Mouse (Mus musculus): ENCODE measurements around the gene Prss8. TPM values are rescaled to one million over a fixed set of nuclear protein-coding genes. Genes with fewer than 3 reads are reported as not detected.

Prss8 gene
- 5.8 and 6.4 TPM in 2 replicates for polyA plus RNA-seq (2015; fragmentation: Nextera tagmentation; extraction: Ambion mirVana)

GRCm38 (mm10) chr7:127929923-127930322, at the start of gene Prss8:
Prss8 (minus strand) TSS chr7:127930104.
- peak within 1 kb of the TSS; percentile 46 for H3K4me3 ChIP-seq (replicated peaks)
- no peak within 1 kb of the TSS for H3K27ac ChIP-seq
- 25% methylated on average over 6 of the region's 6 CpGs for WGBS (ENCODE audit: insufficient replicate concordance)
- no peaks in the 10 kb centered on the region for H3K9me3 ChIP-seq (replicated peaks)
- peak within 1 kb of the TSS; percentile 55 for H3K4me2 ChIP-seq
- H3K4me1 ChIP-seq (replicated peaks), result peaks cover 58% of the 10 kb centered on the region
- no peaks in the 10 kb centered on the region; the same call in 1 of the 2 replicates for H3K27me3 ChIP-seq
- peak within 1 kb of the TSS; percentile 66 for H3K9ac ChIP-seq
- DNase-seq (no peak), ATAC-seq (ENCODE audit: low read depth) (no peak; the same call in 1 of the 2 replicates)
- H3K36me3 ChIP-seq, result peaks cover 21% of the 10 kb centered on the region

- Histone ChIP-seq H3K27me3 (no peaks in the 10 kb centered on the region), H3K27ac (no peak overlapping the region), H3K9ac (no peak overlapping the region), H3K4me2 (no peak overlapping the region), H3K9me3 (replicated peaks) (no peaks in the 10 kb centered on the region), H3K4me3 (replicated peaks) (no peak overlapping the region), H3K4me1 (replicated peaks) (no peaks in the 10 kb centered on the region; the same call in 1 of the 2 replicates), H3K36me3 (peaks cover 98% of the 10 kb centered on the region)
- ATAC-seq (ENCODE audit: low read depth), result no peak
- DNase-seq, result no peak
- WGBS (ENCODE audit: insufficient replicate concordance), result 95% methylated on average over 2 of the region's 2 CpGs
Observed at GRCm38 (mm10) chr7:127978856-127979255, 49.0 kb upstream of the Prss8 start.

GRCm38 (mm10) chr7:127974413-127974930, 44.6 kb upstream of the Prss8 start:
- Histone ChIP-seq H3K4me1 (replicated peaks) (peaks cover 20% of the 10 kb centered on the region), H3K9ac (no peak overlapping the region), H3K4me3 (replicated peaks) (no peak overlapping the region), H3K9me3 (replicated peaks) (no peaks in the 10 kb centered on the region), H3K27me3 (no peaks in the 10 kb centered on the region), H3K4me2 (no peak overlapping the region), H3K27ac (no peak overlapping the region), H3K36me3 (peaks cover 98% of the 10 kb centered on the region)
- WGBS (ENCODE audit: insufficient replicate concordance), result 88% methylated on average over 2 of the region's 2 CpGs
- ATAC-seq (ENCODE audit: low read depth) (no peak), DNase-seq (no peak)

- peaks cover 45% of the 10 kb centered on the region for H3K4me1 ChIP-seq (replicated peaks)
- WGBS (ENCODE audit: insufficient replicate concordance), result under 1% methylated on average over 41 of the region's 42 CpGs
- no peaks in the 10 kb centered on the region for H3K27me3 ChIP-seq
- H3K9ac ChIP-seq, result peak overlapping the region; percentile 89
- H3K4me2 ChIP-seq, result peak overlapping the region; percentile 87
- peak; percentile 57 for ATAC-seq (ENCODE audit: low read depth)
- peak; percentile 64 for DNase-seq
- H3K36me3 ChIP-seq, result peaks cover 43% of the 10 kb centered on the region
- H3K27ac ChIP-seq, result peak overlapping the region; percentile 93
- no peaks in the 10 kb centered on the region for H3K9me3 ChIP-seq (replicated peaks)
- H3K4me3 ChIP-seq (replicated peaks), result peak overlapping the region; percentile 88
Observed at GRCm38 (mm10) chr7:127967922-127968828, 38.3 kb upstream of the Prss8 start.

DNA sequence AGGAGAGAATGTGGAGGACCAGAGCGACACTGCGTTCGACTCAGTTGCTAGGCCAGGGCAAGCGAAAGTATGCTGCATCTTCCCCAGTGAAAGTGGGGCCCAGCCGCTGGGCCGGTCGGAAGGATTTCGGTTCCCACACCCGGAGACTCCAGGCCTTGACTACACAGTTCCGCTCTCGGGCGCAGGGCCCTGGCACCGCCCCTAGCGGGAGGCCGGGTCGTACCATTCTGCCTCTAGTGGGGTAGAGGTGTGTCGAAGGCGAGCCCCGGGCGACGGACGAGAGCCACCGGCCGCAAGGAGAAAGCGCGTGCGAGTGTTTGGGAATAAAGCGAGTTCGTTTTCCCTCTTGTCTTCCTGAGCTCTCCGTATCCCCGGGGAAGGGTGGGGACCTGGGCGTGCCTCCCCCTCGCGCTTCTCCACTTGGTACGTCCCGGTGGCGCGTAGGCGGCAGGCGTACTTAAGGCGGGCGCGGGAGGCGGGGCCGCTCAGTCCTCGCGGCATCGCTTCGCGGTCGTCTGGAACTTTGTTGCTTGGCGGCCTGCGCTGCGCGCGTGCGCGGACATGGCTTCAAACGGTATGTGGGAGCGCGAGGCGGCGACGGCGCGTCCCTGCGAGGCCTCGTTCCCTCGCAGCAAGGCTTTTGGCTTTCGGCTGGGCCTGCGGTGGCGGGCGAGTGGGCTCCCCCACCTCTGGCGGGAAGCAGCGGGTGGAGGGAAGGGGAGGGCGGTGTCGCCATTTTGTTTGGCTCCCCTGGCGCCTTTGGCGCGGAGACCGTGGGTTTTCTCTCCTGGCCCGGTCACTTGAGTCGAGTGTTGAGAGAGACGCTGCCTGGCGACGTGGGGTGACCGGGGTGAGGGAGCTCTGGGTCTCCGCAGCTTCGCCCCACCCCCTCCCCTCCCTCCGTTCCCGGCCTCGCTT, 37.4 kb upstream of the Prss8 start, which contains the start of gene Fus:
Fus (plus strand) TSS at position 454 of the 918 bp plus-strand sequence.
- Histone ChIP-seq H3K9me3 (replicated peaks) (no peaks in the 10 kb centered on the region), H3K9ac (peak within 1 kb of the TSS; percentile 89), H3K4me2 (peak within 1 kb of the TSS; percentile 87), H3K4me3 (replicated peaks) (peak within 1 kb of the TSS; percentile 88), H3K36me3 (peaks cover 34% of the 10 kb centered on the region), H3K4me1 (replicated peaks) (peaks cover 38% of the 10 kb centered on the region), H3K27ac (peak within 1 kb of the TSS; percentile 93), H3K27me3 (no peaks in the 10 kb centered on the region)
- under 1% methylated on average over 86 of the region's 92 CpGs for WGBS (ENCODE audit: insufficient replicate concordance)
- DNase-seq, result peak; percentile 90
- ATAC-seq (ENCODE audit: low read depth), result peak; percentile 91

- peak overlapping the region; percentile 87 for H3K4me2 ChIP-seq
- 22% methylated on average over 10 of the region's 10 CpGs for WGBS (ENCODE audit: insufficient replicate concordance)
- peak overlapping the region; percentile 93 for H3K27ac ChIP-seq
- no peaks in the 10 kb centered on the region for H3K9me3 ChIP-seq (replicated peaks)
- ATAC-seq (ENCODE audit: low read depth) (no peak), DNase-seq (no peak)
- H3K27me3 ChIP-seq, result no peaks in the 10 kb centered on the region
- H3K4me3 ChIP-seq (replicated peaks), result peak overlapping the region; percentile 88
- H3K4me1 ChIP-seq (replicated peaks), result peaks cover 38% of the 10 kb centered on the region
- peaks cover 26% of the 10 kb centered on the region for H3K36me3 ChIP-seq
- H3K9ac ChIP-seq, result peak overlapping the region; percentile 89
Observed at GRCm38 (mm10) chr7:127966371-127966918, 36.5 kb upstream of the Prss8 start.

- H3K36me3 ChIP-seq, result no peaks in the 10 kb centered on the region
- ATAC-seq (ENCODE audit: low read depth) (no peak), DNase-seq (no peak)
- H3K27ac ChIP-seq, result no peak overlapping the region
- H3K9ac ChIP-seq, result no peak overlapping the region
- no peaks in the 10 kb centered on the region for H3K27me3 ChIP-seq
- 39% methylated on average over 5 of the region's 5 CpGs for WGBS (ENCODE audit: insufficient replicate concordance)
- no peaks in the 10 kb centered on the region for H3K9me3 ChIP-seq (replicated peaks)
- H3K4me1 ChIP-seq (replicated peaks), result no peaks in the 10 kb centered on the region
- H3K4me2 ChIP-seq, result no peak overlapping the region
- no peak overlapping the region for H3K4me3 ChIP-seq (replicated peaks)
Observed at GRCm38 (mm10) chr7:127959364-127959763, 29.5 kb upstream of the Prss8 start.

- Histone ChIP-seq H3K27ac (no peak overlapping the region), H3K36me3 (no peaks in the 10 kb centered on the region), H3K4me3 (replicated peaks) (no peak overlapping the region), H3K4me2 (no peak overlapping the region), H3K9me3 (replicated peaks) (no peaks in the 10 kb centered on the region), H3K27me3 (0 out of 2 replicates have a peak, but pooled peaks cover 2% of the 10 kb centered on the region), H3K9ac (no peak overlapping the region), H3K4me1 (replicated peaks) (no peaks in the 10 kb centered on the region)
- DNase-seq (no peak), ATAC-seq (ENCODE audit: low read depth) (no peak)
- WGBS (ENCODE audit: insufficient replicate concordance), result 22% methylated on average over 13 of the region's 13 CpGs
Observed at GRCm38 (mm10) chr7:127952864-127953581, 23.1 kb upstream of the Prss8 start.

GRCm38 (mm10) chr7:127946470-127947023, 16.6 kb upstream of the Prss8 start, which contains the start of gene Prss36:
Prss36 (minus strand) TSS chr7:127946725.
- Histone ChIP-seq H3K27me3 (peaks cover 39% of the 10 kb centered on the region), H3K4me1 (replicated peaks) (peaks cover 5% of the 10 kb centered on the region; the same call in 1 of the 2 replicates), H3K36me3 (no peaks in the 10 kb centered on the region), H3K27ac (no peak within 1 kb of the TSS), H3K9me3 (replicated peaks) (no peaks in the 10 kb centered on the region), H3K9ac (no peak within 1 kb of the TSS), H3K4me3 (replicated peaks) (no peak within 1 kb of the TSS), H3K4me2 (no peak within 1 kb of the TSS)
- ATAC-seq (ENCODE audit: low read depth) (no peak), DNase-seq (no peak)
- 60% methylated on average over 6 of the region's 6 CpGs for WGBS (ENCODE audit: insufficient replicate concordance)

- Histone ChIP-seq H3K27ac (no peak overlapping the region), H3K9ac (no peak overlapping the region), H3K4me2 (0 out of 2 replicates have a peak overlapping the region, but pooled peaks have one; percentile 5), H3K9me3 (replicated peaks) (no peaks in the 10 kb centered on the region), H3K4me1 (replicated peaks) (peaks cover 5% of the 10 kb centered on the region; the same call in 1 of the 2 replicates), H3K4me3 (replicated peaks) (no peak overlapping the region), H3K36me3 (no peaks in the 10 kb centered on the region), H3K27me3 (peaks cover 39% of the 10 kb centered on the region)
- DNase-seq, result no peak
- WGBS (ENCODE audit: insufficient replicate concordance), result 19% methylated on average over 23 of the region's 23 CpGs
- ATAC-seq (ENCODE audit: low read depth), result no peak
Observed at GRCm38 (mm10) chr7:127944614-127945013, 14.7 kb upstream of the Prss8 start.

Measured in liver, embryonic 13.5 days (tissue).